Mouse (Mus musculus) hindbrain, embryonic 16.5 days (tissue): ENCODE results near the gene Pfdn2. TPM values are rescaled to one million over a fixed set of nuclear protein-coding genes. Genes with fewer than 3 reads are reported as not detected.
A peak's percentile ranks its signal among the peaks of the same experiment; 100 is the strongest.
"Not testable (repeated sequence)": the region's sequence is repeated elsewhere in the genome, so short reads cannot be mapped to it uniquely, and the experiment has no call there.

ENCODE experiments used
- ATAC-seq: fragments of 200-750 bp; cut with Nextera tagmentation; 2 replicates; pipeline ENCODE4 v1.8.0; 2017; ENCODE audit warnings: moderate TSS enrichment, moderate library complexity
- H3K27ac ChIP-seq: fragments of 300-500 bp; sonication (generic); 2 replicates; pipeline ENCODE4 v1.5.1; 2014; ENCODE audit warnings: low read depth, mild to moderate bottlenecking, control low read depth, low read length, moderate library complexity
- H3K27me3 ChIP-seq: fragments of 300-500 bp; sonication (generic); replicated peaks from 2 replicates; pipeline ENCODE4 v1.6.1; 2014; ENCODE audit warnings: low read length; ENCODE audit not compliant: control insufficient read depth, insufficient read depth
- H3K36me3 ChIP-seq: fragments of 300-500 bp; sonication (generic); 2 replicates; pipeline ENCODE4 v1.6.1; 2014; ENCODE audit warnings: mild to moderate bottlenecking, low read length, moderate library complexity, mixed read lengths; ENCODE audit not compliant: control insufficient read depth, insufficient read depth
- H3K4me1 ChIP-seq: fragments of 300-500 bp; sonication (generic); 2 replicates; pipeline ENCODE4 v1.6.1; 2014; ENCODE audit warnings: low read depth, low read length; ENCODE audit not compliant: control insufficient read depth, insufficient read depth
- H3K4me2 ChIP-seq: fragments of 300-500 bp; sonication (generic); 2 replicates; pipeline ENCODE4 v1.6.1; 2014; ENCODE audit warnings: mild to moderate bottlenecking, low read length, control low read depth, moderate library complexity
- H3K4me3 ChIP-seq: fragments of 300-500 bp; sonication (generic); 2 replicates; pipeline ENCODE4 v1.5.1; 2014; ENCODE audit warnings: mild to moderate bottlenecking, low read length, control low read depth, moderate library complexity
- H3K9ac ChIP-seq: fragments of 300-500 bp; sonication (generic); 2 replicates; pipeline ENCODE4 v1.6.1; 2014; ENCODE audit warnings: low read depth, mild to moderate bottlenecking, control low read depth, low read length, moderate library complexity
- H3K9me3 ChIP-seq: fragments of 300-500 bp; sonication (generic); 2 replicates; pipeline ENCODE4 v1.6.1; 2014; ENCODE audit warnings: mild to moderate bottlenecking, low read length, moderate library complexity; ENCODE audit not compliant: control insufficient read depth
- WGBS: fragments of 180-500 bp; shearing (Covaris S2); extraction: QIAGEN DNeasy Blood & Tissue Kit; methylation state at CpG from one replicate; pipeline ENCODE4 v1.1.7; 2014; 5-methylcytosine and 5-hydroxymethylcytosine counted together
- polyA plus RNA-seq: library from polyadenylated mRNA; unstranded; fragments of >200 nt; fragmentation: Nextera tagmentation; extraction: Ambion mirVana; gene quantifications from 2 replicates; pipeline ENCODE4 v1.2.1, GENCODE M21; 2015

Pfdn2 gene
- polyA plus RNA-seq, 1 experiment from 2014 or later, result 143 TPM

- H3K4me1 ChIP-seq, result peaks cover 29% of the 10 kb centered on the region
- not testable (repeated sequence) for H3K9me3 ChIP-seq, H3K9ac ChIP-seq, H3K27ac ChIP-seq, H3K36me3 ChIP-seq, H3K4me3 ChIP-seq, H3K27me3 ChIP-seq, H3K4me2 ChIP-seq, ATAC-seq
- WGBS, result 83% methylated on average over 4 of the region's 4 CpGs
These were observed 18.9 kb upstream of the Pfdn2 start for GRCm38 (mm10) chr1:171326588-171326987.

- ATAC-seq, result no peak
- Histone ChIP-seq H3K27me3 (no peaks in the 10 kb centered on the region), H3K4me1 (peaks cover 29% of the 10 kb centered on the region), H3K4me2 (peak overlapping the region; percentile 77), H3K36me3 (no peaks in the 10 kb centered on the region; the same call in 1 of the 2 replicates), H3K9me3 (no peaks in the 10 kb centered on the region), H3K4me3 (peak overlapping the region; percentile 90), H3K9ac (peak overlapping the region; percentile 99), H3K27ac (peak overlapping the region; percentile 100)
- 26% methylated on average over 9 of the region's 9 CpGs for WGBS
These were observed 17.2 kb upstream of the Pfdn2 start for GRCm38 (mm10) chr1:171328244-171328643.

DNA sequence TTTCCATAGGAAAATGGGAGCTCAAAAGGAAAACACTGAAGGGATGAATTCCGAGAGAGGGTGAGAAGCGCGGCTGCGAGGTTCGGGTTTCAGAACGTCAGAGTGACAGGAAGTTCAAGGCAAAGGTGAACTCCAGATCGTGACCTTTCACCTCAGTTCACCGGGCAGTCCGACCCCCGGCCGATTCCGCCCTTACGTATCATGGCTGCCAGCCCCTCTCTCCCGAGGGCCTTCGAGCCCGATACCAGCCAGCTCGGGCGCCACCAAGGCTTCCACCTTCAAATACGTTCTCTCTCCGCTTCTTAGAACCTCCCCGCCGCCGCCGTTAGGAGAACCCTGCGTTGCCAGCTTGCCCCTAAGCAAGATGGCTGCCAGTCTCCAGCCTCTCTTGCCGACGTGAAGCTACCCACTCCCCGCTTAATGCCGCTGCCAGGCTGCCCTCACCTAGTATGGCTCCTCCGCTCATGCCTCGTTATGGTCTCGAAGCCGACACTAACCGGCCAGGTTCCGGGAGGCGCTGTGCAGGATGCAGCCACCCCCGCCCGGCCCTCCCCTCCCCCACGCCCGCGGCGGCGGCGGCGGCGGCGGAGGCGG is 16.5 kb upstream of the Pfdn2 start, which contains the start of gene Dedd:
Gene Dedd, plus strand, starts transcription at position 307 of the 594 bp plus-strand sequence.
- Histone ChIP-seq H3K27ac (peak within 1 kb of the TSS; percentile 100), H3K9me3 (no peaks in the 10 kb centered on the region), H3K4me1 (peaks cover 32% of the 10 kb centered on the region), H3K27me3 (no peaks in the 10 kb centered on the region), H3K9ac (peak within 1 kb of the TSS; percentile 99), H3K4me3 (peak within 1 kb of the TSS; percentile 90), H3K4me2 (peak within 1 kb of the TSS; percentile 77), H3K36me3 (no peaks in the 10 kb centered on the region; the same call in 1 of the 2 replicates)
- ATAC-seq, result peak; percentile 97
- under 1% methylated on average over 35 of the region's 48 CpGs for WGBS

- peak; percentile 88 for ATAC-seq
- peak overlapping the region; percentile 90 for H3K4me3 ChIP-seq
- no peaks in the 10 kb centered on the region for H3K27me3 ChIP-seq
- H3K27ac ChIP-seq, result peak overlapping the region; percentile 100
- peak overlapping the region; percentile 99 for H3K9ac ChIP-seq
- no peaks in the 10 kb centered on the region; the same call in 1 of the 2 replicates for H3K36me3 ChIP-seq
- under 1% methylated on average over 50 of the region's 61 CpGs for WGBS
- H3K4me1 ChIP-seq, result peaks cover 32% of the 10 kb centered on the region
- no peaks in the 10 kb centered on the region for H3K9me3 ChIP-seq
- H3K4me2 ChIP-seq, result peak overlapping the region; percentile 77
These were observed 15.8 kb upstream of the Pfdn2 start for GRCm38 (mm10) chr1:171329433-171330215.

DNA sequence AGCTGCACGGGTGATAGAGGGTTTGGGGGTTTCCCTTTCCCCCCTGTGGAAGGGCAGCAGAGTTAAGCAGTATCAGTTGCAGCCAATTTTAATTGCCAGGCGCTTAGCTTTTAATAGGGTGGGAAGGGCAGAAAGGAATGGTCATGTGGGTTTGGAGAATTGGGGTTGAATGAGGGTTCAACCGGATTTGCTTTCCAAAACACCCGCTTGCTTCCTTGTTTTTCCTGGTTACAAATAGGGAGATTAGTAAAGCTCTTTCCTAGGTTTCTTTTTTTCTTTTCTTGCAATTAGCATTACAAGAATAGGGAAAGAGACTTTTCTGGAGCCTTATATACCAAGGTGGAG is 15.3 kb upstream of the Pfdn2 start:
- Histone ChIP-seq H3K4me3 (peak overlapping the region; percentile 90), H3K36me3 (no peaks in the 10 kb centered on the region), H3K4me1 (peaks cover 32% of the 10 kb centered on the region), H3K27ac (peak overlapping the region; percentile 100), H3K9ac (peak overlapping the region; percentile 99), H3K4me2 (peak overlapping the region; percentile 77), H3K9me3 (no peaks in the 10 kb centered on the region), H3K27me3 (no peaks in the 10 kb centered on the region)
- ATAC-seq, result no peak; the same call in 1 of the 2 replicates
- WGBS, result 0% methylated on average over 4 of the region's 4 CpGs

- WGBS, result 95% methylated on average over 16 of the region's 16 CpGs
- Histone ChIP-seq H3K4me1 (peaks cover 20% of the 10 kb centered on the region), H3K36me3 (peaks cover 45% of the 10 kb centered on the region), H3K9me3 (peaks cover 6% of the 10 kb centered on the region), H3K27me3 (no peaks in the 10 kb centered on the region), H3K4me3 (no peak overlapping the region), H3K27ac (no peak overlapping the region), H3K4me2 (no peak overlapping the region), H3K9ac (no peak overlapping the region)
- no peak for ATAC-seq
These were observed 2.9 kb upstream of the Pfdn2 start for GRCm38 (mm10) chr1:171342262-171343207.

- peaks cover 20% of the 10 kb centered on the region for H3K4me1 ChIP-seq
- no peak overlapping the region for H3K27ac ChIP-seq
- WGBS, result 88% methylated on average over 9 of the region's 9 CpGs
- peaks cover 6% of the 10 kb centered on the region for H3K9me3 ChIP-seq
- H3K36me3 ChIP-seq, result peaks cover 38% of the 10 kb centered on the region
- ATAC-seq, result no peak
- no peak overlapping the region for H3K4me3 ChIP-seq
- no peaks in the 10 kb centered on the region for H3K27me3 ChIP-seq
- H3K4me2 ChIP-seq, result peak overlapping the region; percentile 91
- H3K9ac ChIP-seq, result no peak overlapping the region
These were observed 1.4 kb upstream of the Pfdn2 start for GRCm38 (mm10) chr1:171343922-171344677.

- no peaks in the 10 kb centered on the region for H3K27me3 ChIP-seq
- no peak for ATAC-seq
- peak overlapping the region; percentile 89 for H3K4me3 ChIP-seq
- H3K9me3 ChIP-seq, result peaks cover 6% of the 10 kb centered on the region
- H3K4me2 ChIP-seq, result peak overlapping the region; percentile 91
- peak overlapping the region; percentile 86 for H3K9ac ChIP-seq
- 83% methylated on average over 9 of the region's 9 CpGs for WGBS
- H3K36me3 ChIP-seq, result peaks cover 32% of the 10 kb centered on the region
- peak overlapping the region; percentile 77; the same call in 1 of the 2 replicates for H3K27ac ChIP-seq
- peaks cover 20% of the 10 kb centered on the region for H3K4me1 ChIP-seq
These were observed 755 bp upstream of the Pfdn2 start for GRCm38 (mm10) chr1:171344715-171345114.
